Mouse (Mus musculus): ENCODE results near the gene Fsip1.
A peak's percentile ranks its signal among the peaks of the same experiment; 100 is the strongest.

Fsip1 gene

GRCm38 (mm10) chr2:118124437-118124836 lies 132.3 kb downstream of the Fsip1 start:
- no peak for DNase-seq (ENCODE audit: low spot score)

- DNase-seq (ENCODE audit: low spot score) = no peak
These were observed 133.0 kb downstream of the Fsip1 start for GRCm38 (mm10) chr2:118123743-118124142.

- no peak for DNase-seq (ENCODE audit: low spot score)
These were observed 134.5 kb downstream of the Fsip1 start for GRCm38 (mm10) chr2:118122291-118122690.

GRCm38 (mm10) chr2:118120751-118121150 lies 136.0 kb downstream of the Fsip1 start:
- DNase-seq (ENCODE audit: low spot score) = no peak

- DNase-seq (ENCODE audit: low spot score) = no peak
These were observed 136.7 kb downstream of the Fsip1 start for GRCm38 (mm10) chr2:118120095-118120494.

- no peak for DNase-seq (ENCODE audit: low spot score)
These were observed 137.1 kb downstream of the Fsip1 start for GRCm38 (mm10) chr2:118119684-118120083.

GRCm38 (mm10) chr2:118118515-118118914 lies 138.3 kb downstream of the Fsip1 start:
- DNase-seq (ENCODE audit: low spot score) = no peak

GRCm38 (mm10) chr2:118118045-118118444 lies 138.7 kb downstream of the Fsip1 start:
- DNase-seq (ENCODE audit: low spot score) = no peak

GRCm38 (mm10) chr2:118117401-118117800 lies 139.4 kb downstream of the Fsip1 start:
- no peak for DNase-seq (ENCODE audit: low spot score)

- no peak for DNase-seq (ENCODE audit: low spot score)
These were observed 139.9 kb downstream of the Fsip1 start for GRCm38 (mm10) chr2:118116754-118117290.

GRCm38 (mm10) chr2:118116180-118116579 lies 140.6 kb downstream of the Fsip1 start:
- no peak for DNase-seq (ENCODE audit: low spot score)

GRCm38 (mm10) chr2:118115647-118116046 lies 141.1 kb downstream of the Fsip1 start:
- DNase-seq (ENCODE audit: low spot score) = no peak

- no peak for DNase-seq (ENCODE audit: low spot score)
These were observed 142.1 kb downstream of the Fsip1 start for GRCm38 (mm10) chr2:118114671-118115070.

- no peak for DNase-seq (ENCODE audit: low spot score)
These were observed 142.8 kb downstream of the Fsip1 start for GRCm38 (mm10) chr2:118113808-118114524.

GRCm38 (mm10) chr2:118112846-118113479 lies 143.8 kb downstream of the Fsip1 start:
- no peak for DNase-seq (ENCODE audit: low spot score)

GRCm38 (mm10) chr2:118112438-118112837 lies 144.3 kb downstream of the Fsip1 start:
- no peak for DNase-seq (ENCODE audit: low spot score)

GRCm38 (mm10) chr2:118111488-118112131 lies 145.2 kb downstream of the Fsip1 start, which contains the start of gene Thbs1:
Thbs1 (plus strand) TSS chr2:118111876.
- no peak for DNase-seq (ENCODE audit: low spot score)

- peak; percentile 45 for DNase-seq (ENCODE audit: low spot score)
These were observed 145.7 kb downstream of the Fsip1 start for GRCm38 (mm10) chr2:118111116-118111487.

GRCm38 (mm10) chr2:118110225-118110915 lies 146.4 kb downstream of the Fsip1 start:
- no peak for DNase-seq (ENCODE audit: low spot score)

- DNase-seq (ENCODE audit: low spot score) = no peak
These were observed 154.6 kb downstream of the Fsip1 start for GRCm38 (mm10) chr2:118102169-118102568.

- no peak for DNase-seq (ENCODE audit: low spot score)
These were observed 157.7 kb downstream of the Fsip1 start for GRCm38 (mm10) chr2:118099104-118099503.

GRCm38 (mm10) chr2:118091226-118091625 lies 165.5 kb downstream of the Fsip1 start:
- DNase-seq (ENCODE audit: low spot score) = no peak
